Mouse (Mus musculus): ENCODE measurements around the gene Dgki.

The Dgki gene

GRCm38 (mm10) chr6:37299562-37300390, at the start of gene Dgki:
Gene Dgki, minus strand, starts transcription at chr6:37300184.
- under 1% methylated on average over 65 of the region's 65 CpGs for WGBS

- 79% methylated on average over 5 of the region's 5 CpGs for WGBS
Measured at GRCm38 (mm10) chr6:37347606-37348005, 47.6 kb upstream of the Dgki start.

- WGBS, result 83% methylated on average over 5 of the region's 5 CpGs
Measured at GRCm38 (mm10) chr6:37338055-37338454, 38.1 kb upstream of the Dgki start.

GRCm38 (mm10) chr6:37336831-37337260, 36.9 kb upstream of the Dgki start:
- 31% methylated on average over 5 of the region's 5 CpGs for WGBS

GRCm38 (mm10) chr6:37336381-37336780, 36.4 kb upstream of the Dgki start:
- WGBS, result 80% methylated on average over 7 of the region's 7 CpGs

GRCm38 (mm10) chr6:37332846-37333245, 32.9 kb upstream of the Dgki start:
- 94% methylated on average over 10 of the region's 10 CpGs for WGBS

- WGBS, result 43% methylated on average over 5 of the region's 5 CpGs
Measured at GRCm38 (mm10) chr6:37329901-37330864, 30.2 kb upstream of the Dgki start.

GRCm38 (mm10) chr6:37329376-37329775, 29.4 kb upstream of the Dgki start:
- 78% methylated on average over 3 of the region's 3 CpGs for WGBS

GRCm38 (mm10) chr6:37328671-37329070, 28.7 kb upstream of the Dgki start:
- 70% methylated on average over 7 of the region's 7 CpGs for WGBS

GRCm38 (mm10) chr6:37327519-37327918, 27.5 kb upstream of the Dgki start:
- 67% methylated on average over 6 of the region's 6 CpGs for WGBS

- 51% methylated on average over 8 of the region's 8 CpGs for WGBS
Measured at GRCm38 (mm10) chr6:37326603-37326955, 26.6 kb upstream of the Dgki start.

GRCm38 (mm10) chr6:37325906-37326602, 26.1 kb upstream of the Dgki start:
- WGBS, result 93% methylated on average over 9 of the region's 9 CpGs

GRCm38 (mm10) chr6:37325076-37325475, 25.1 kb upstream of the Dgki start:
- WGBS, result 93% methylated on average over 3 of the region's 3 CpGs

- 67% methylated on average over 7 of the region's 7 CpGs for WGBS
Measured at GRCm38 (mm10) chr6:37322641-37323040, 22.7 kb upstream of the Dgki start.

GRCm38 (mm10) chr6:37322088-37322487, 22.1 kb upstream of the Dgki start:
- WGBS, result 46% methylated on average over 9 of the region's 9 CpGs

- 54% methylated on average over 5 of the region's 5 CpGs for WGBS
Measured at GRCm38 (mm10) chr6:37317904-37318303, 17.9 kb upstream of the Dgki start.

GRCm38 (mm10) chr6:37310601-37311000, 10.6 kb upstream of the Dgki start:
- 72% methylated on average over 4 of the region's 4 CpGs for WGBS

GRCm38 (mm10) chr6:37306616-37307015, 6.6 kb upstream of the Dgki start:
- 100% methylated on average over 1 of the region's 1 CpGs for WGBS

- WGBS, result 9% methylated on average over 13 of the region's 13 CpGs
Measured at GRCm38 (mm10) chr6:37300492-37300891, 508 bp upstream of the Dgki start.

- WGBS, result 14% methylated on average over 4 of the region's 4 CpGs
Measured at GRCm38 (mm10) chr6:37298982-37299381, 1.0 kb downstream of the Dgki start.

GRCm38 (mm10) chr6:37297744-37298482, 2.1 kb downstream of the Dgki start:
- WGBS, result 21% methylated on average over 8 of the region's 8 CpGs
